Mouse (Mus musculus) limb, embryonic 12.5 days (tissue): ENCODE data around the gene Klf2. TPM values are rescaled to one million over a fixed set of nuclear protein-coding genes. Genes with fewer than 3 reads are reported as not detected.

Experiments used
- ATAC-seq: fragments of 200-750 bp; cut with Nextera tagmentation; 2 replicates; pipeline ENCODE4 v1.8.0; 2017; ENCODE audit warnings: low read depth, moderate TSS enrichment; ENCODE audit not compliant: insufficient number of reproducible peaks, insufficient read depth, low FRiP score, low TSS enrichment
- H3K27ac ChIP-seq: fragments of 300-500 bp; sonication (generic); 2 replicates; pipeline ENCODE4 v1.5.1; 2016; ENCODE audit warnings: mild to moderate bottlenecking, moderate library complexity
- H3K27me3 ChIP-seq: fragments of 300-500 bp; sonication (generic); 2 replicates; pipeline ENCODE4 v1.6.1; 2016; ENCODE audit warnings: mild to moderate bottlenecking, moderate library complexity
- H3K36me3 ChIP-seq: fragments of 300-500 bp; sonication (generic); 2 replicates; pipeline ENCODE4 v1.6.1; 2016; ENCODE audit warnings: mild to moderate bottlenecking, moderate library complexity
- H3K4me1 ChIP-seq: fragments of 300-500 bp; sonication (generic); replicated peaks from 2 replicates; pipeline ENCODE4 v1.6.1; 2016
- H3K4me2 ChIP-seq: fragments of 300-500 bp; sonication (generic); 2 replicates; pipeline ENCODE4 v1.6.1; 2016; ENCODE audit warnings: mild to moderate bottlenecking, moderate library complexity
- H3K4me3 ChIP-seq: fragments of 300-500 bp; sonication (generic); replicated peaks from 2 replicates; pipeline ENCODE4 v1.5.1; 2016; ENCODE audit warnings: mild to moderate bottlenecking
- H3K9ac ChIP-seq: fragments of 300-500 bp; sonication (generic); replicated peaks from 2 replicates; pipeline ENCODE4 v1.6.1; 2016; ENCODE audit warnings: mild to moderate bottlenecking, moderate library complexity
- H3K9me3 ChIP-seq: fragments of 300-500 bp; sonication (generic); 2 replicates; pipeline ENCODE4 v1.6.1; 2016; ENCODE audit warnings: mild to moderate bottlenecking, moderate library complexity
- WGBS: fragments of 180-500 bp; shearing (Covaris S2); methylation state at CpG from one replicate; pipeline ENCODE4 v1.1.7; 2016; 5-methylcytosine and 5-hydroxymethylcytosine counted together
- polyA plus RNA-seq: library from polyadenylated mRNA; unstranded; fragments of >200 nt; fragmentation: Nextera tagmentation; extraction: Ambion mirVana; gene quantifications from 2 replicates; pipeline ENCODE4 v1.2.1, GENCODE M21; 2016

The Klf2 gene
- polyA plus RNA-seq, 1 experiment from 2014 or later = 5.3 TPM

GRCm38 (mm10) chr8:72305210-72305905, 13.5 kb upstream of the Klf2 start, which contains the start of gene Gm10282:
Gm10282 (minus strand) TSS chr8:72305260.
- Histone ChIP-seq H3K4me1 (no peaks in the 10 kb centered on the region), H3K9ac (no peak within 1 kb of the TSS), H3K27me3 (0 out of 2 replicates have a peak, but pooled peaks cover 3% of the 10 kb centered on the region), H3K36me3 (no peaks in the 10 kb centered on the region), H3K4me2 (no peak within 1 kb of the TSS), H3K27ac (no peak within 1 kb of the TSS), H3K9me3 (no peaks in the 10 kb centered on the region), H3K4me3 (no peak within 1 kb of the TSS)
- no peak for ATAC-seq
- WGBS = 73% methylated on average over 16 of the region's 16 CpGs

DNA sequence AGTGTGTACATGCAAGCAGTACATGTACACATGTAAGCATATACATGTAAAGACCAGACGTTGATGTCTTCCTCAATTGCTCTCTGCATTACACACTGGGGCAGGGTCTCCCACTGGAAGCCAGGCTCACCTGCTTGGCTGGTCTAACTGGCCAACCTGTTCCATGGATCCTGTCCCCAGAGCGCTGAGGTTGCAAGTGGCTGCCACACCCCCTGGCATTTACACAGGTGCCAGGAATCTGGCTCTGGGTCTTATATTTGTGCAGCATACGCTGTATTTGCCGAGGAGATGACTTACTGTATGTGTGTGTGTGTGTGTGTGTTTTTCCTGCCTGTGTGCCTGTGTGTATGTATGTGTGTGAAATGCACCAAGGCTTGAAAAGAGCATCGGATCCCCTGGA, 11.9 kb upstream of the Klf2 start:
- H3K27me3 ChIP-seq = 0 out of 2 replicates have a peak, but pooled peaks cover 3% of the 10 kb centered on the region
- no peaks in the 10 kb centered on the region for H3K4me1 ChIP-seq
- no peak overlapping the region for H3K9ac ChIP-seq
- no peaks in the 10 kb centered on the region for H3K36me3 ChIP-seq
- H3K4me2 ChIP-seq = no peak overlapping the region
- no peak overlapping the region for H3K27ac ChIP-seq
- no peak for ATAC-seq
- 87% methylated on average over 5 of the region's 5 CpGs for WGBS
- H3K9me3 ChIP-seq = no peaks in the 10 kb centered on the region
- no peak overlapping the region for H3K4me3 ChIP-seq

DNA sequence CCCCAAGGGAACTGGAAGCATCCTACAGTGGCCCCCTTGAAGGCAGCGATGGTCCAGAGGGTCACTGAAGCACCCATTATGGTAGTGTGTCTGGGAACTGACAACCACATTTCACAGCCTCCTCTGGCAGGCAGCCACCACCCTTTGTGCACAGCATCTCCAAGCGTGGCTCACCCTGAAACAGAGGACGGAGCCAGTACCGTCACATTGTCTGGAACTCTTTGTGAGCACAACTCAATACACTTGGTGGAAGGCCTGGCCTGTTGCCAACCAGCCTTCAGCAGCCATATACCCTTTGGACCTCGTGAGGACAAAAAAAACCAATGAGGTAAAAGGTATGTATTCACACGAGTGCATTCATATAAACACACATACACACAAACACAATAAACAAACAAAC, 10.6 kb upstream of the Klf2 start:
- Histone ChIP-seq H3K27me3 (0 out of 2 replicates have a peak, but pooled peaks cover 3% of the 10 kb centered on the region), H3K36me3 (no peaks in the 10 kb centered on the region), H3K27ac (no peak overlapping the region), H3K9ac (no peak overlapping the region), H3K4me2 (no peak overlapping the region), H3K4me3 (no peak overlapping the region), H3K4me1 (no peaks in the 10 kb centered on the region), H3K9me3 (no peaks in the 10 kb centered on the region)
- ATAC-seq = no peak
- 73% methylated on average over 6 of the region's 6 CpGs for WGBS

DNA sequence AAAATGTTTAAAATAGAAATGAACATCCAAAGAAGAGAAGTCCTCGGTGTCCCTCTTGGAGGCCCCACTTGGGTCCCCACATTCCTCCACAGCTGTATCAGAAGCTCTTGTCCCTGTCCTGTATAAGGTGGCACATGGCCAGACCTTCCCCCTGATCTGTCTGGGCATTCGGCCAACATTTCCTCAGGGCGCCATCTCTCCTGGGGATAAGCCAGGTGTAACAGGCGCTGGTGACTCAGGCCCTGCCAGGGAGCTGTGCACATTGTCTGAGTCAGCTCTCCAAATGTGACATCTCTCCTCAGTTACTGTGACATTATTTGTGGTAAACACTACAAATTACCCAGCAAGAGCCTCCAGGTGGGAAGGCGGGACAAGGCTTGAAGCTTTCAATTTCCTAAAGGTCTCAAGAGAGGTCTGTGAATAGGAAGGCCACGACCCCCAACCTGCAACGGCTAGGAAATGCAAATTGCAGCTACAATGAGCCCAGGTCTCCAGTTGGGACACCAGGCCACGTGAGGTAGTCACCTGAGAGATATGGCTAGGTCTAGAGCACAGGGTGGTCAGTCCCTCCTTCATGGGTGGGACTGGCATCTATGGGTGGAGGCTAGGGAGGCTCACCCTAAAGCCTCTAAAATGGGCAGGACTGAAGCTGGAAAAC, 7.9 kb upstream of the Klf2 start:
- Histone ChIP-seq H3K27ac (no peak overlapping the region), H3K4me1 (no peaks in the 10 kb centered on the region), H3K4me3 (no peak overlapping the region), H3K9ac (no peak overlapping the region), H3K4me2 (no peak overlapping the region), H3K27me3 (0 out of 2 replicates have a peak, but pooled peaks cover 3% of the 10 kb centered on the region), H3K36me3 (no peaks in the 10 kb centered on the region), H3K9me3 (no peaks in the 10 kb centered on the region)
- 58% methylated on average over 8 of the region's 8 CpGs for WGBS
- ATAC-seq = no peak; the same call in 1 of the 2 replicates

DNA sequence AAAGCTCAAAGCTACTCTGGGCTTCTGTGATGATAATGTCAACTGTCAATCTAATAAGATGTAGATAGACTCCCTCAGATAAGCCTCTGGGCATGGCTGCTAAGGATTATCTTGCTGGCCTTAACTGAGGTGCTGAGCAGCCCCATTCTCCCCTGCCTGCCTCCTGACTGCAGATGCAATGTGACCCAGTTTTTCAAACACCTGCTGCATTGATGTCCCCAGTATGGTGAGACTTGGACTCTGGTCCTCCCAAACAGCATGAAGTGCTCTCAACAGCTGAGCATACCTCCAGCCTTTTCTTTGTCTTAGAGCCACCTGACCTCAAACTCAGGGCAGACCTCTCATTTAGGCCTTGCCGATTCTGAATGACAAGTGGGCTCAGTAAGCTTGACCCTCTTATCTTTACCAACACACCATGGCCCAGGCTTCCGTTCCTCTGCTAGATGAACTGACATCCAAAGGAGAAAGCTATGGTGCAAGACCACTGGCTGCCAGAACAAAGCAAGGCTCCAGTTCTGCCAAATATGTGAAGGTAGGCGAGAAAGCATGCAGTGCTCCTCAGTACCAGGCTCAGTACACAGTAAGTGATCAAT, 5.8 kb upstream of the Klf2 start:
- 79% methylated on average over 3 of the region's 3 CpGs for WGBS
- Histone ChIP-seq H3K27ac (no peak overlapping the region), H3K9ac (no peak overlapping the region), H3K4me2 (no peak overlapping the region), H3K36me3 (no peaks in the 10 kb centered on the region), H3K4me1 (no peaks in the 10 kb centered on the region), H3K27me3 (0 out of 2 replicates have a peak, but pooled peaks cover 9% of the 10 kb centered on the region), H3K9me3 (no peaks in the 10 kb centered on the region), H3K4me3 (no peak overlapping the region)
- ATAC-seq = no peak

- ATAC-seq = no peak
- no peak overlapping the region for H3K4me2 ChIP-seq
- peaks cover 13% of the 10 kb centered on the region for H3K4me1 ChIP-seq
- peaks cover 36% of the 10 kb centered on the region for H3K27me3 ChIP-seq
- H3K36me3 ChIP-seq = no peaks in the 10 kb centered on the region
- H3K4me3 ChIP-seq = no peak overlapping the region
- WGBS = 51% methylated on average over 10 of the region's 10 CpGs
- H3K9ac ChIP-seq = no peak overlapping the region
- no peaks in the 10 kb centered on the region for H3K9me3 ChIP-seq
- H3K27ac ChIP-seq = no peak overlapping the region
Observed at GRCm38 (mm10) chr8:72316053-72316695, 2.7 kb upstream of the Klf2 start.

GRCm38 (mm10) chr8:72317741-72318301, 1.0 kb upstream of the Klf2 start:
- H3K4me1 ChIP-seq = peaks cover 13% of the 10 kb centered on the region
- H3K27ac ChIP-seq = no peak overlapping the region
- H3K4me3 ChIP-seq = no peak overlapping the region
- no peaks in the 10 kb centered on the region for H3K9me3 ChIP-seq
- peaks cover 53% of the 10 kb centered on the region for H3K27me3 ChIP-seq
- WGBS = 45% methylated on average over 5 of the region's 5 CpGs
- H3K36me3 ChIP-seq = no peaks in the 10 kb centered on the region
- ATAC-seq = no peak
- H3K4me2 ChIP-seq = no peak overlapping the region
- H3K9ac ChIP-seq = no peak overlapping the region

GRCm38 (mm10) chr8:72319397-72319796, 564 bp downstream of the Klf2 start:
- peaks cover 13% of the 10 kb centered on the region for H3K4me1 ChIP-seq
- H3K27me3 ChIP-seq = peaks cover 64% of the 10 kb centered on the region
- H3K9me3 ChIP-seq = no peaks in the 10 kb centered on the region
- H3K4me2 ChIP-seq = peak overlapping the region; percentile 87
- H3K36me3 ChIP-seq = no peaks in the 10 kb centered on the region
- peak; percentile 1; the same call in 1 of the 2 replicates for ATAC-seq
- H3K9ac ChIP-seq = peak overlapping the region; percentile 60
- H3K4me3 ChIP-seq = peak overlapping the region; percentile 52
- H3K27ac ChIP-seq = no peak overlapping the region
- 2% methylated on average over 46 of the region's 48 CpGs for WGBS

DNA sequence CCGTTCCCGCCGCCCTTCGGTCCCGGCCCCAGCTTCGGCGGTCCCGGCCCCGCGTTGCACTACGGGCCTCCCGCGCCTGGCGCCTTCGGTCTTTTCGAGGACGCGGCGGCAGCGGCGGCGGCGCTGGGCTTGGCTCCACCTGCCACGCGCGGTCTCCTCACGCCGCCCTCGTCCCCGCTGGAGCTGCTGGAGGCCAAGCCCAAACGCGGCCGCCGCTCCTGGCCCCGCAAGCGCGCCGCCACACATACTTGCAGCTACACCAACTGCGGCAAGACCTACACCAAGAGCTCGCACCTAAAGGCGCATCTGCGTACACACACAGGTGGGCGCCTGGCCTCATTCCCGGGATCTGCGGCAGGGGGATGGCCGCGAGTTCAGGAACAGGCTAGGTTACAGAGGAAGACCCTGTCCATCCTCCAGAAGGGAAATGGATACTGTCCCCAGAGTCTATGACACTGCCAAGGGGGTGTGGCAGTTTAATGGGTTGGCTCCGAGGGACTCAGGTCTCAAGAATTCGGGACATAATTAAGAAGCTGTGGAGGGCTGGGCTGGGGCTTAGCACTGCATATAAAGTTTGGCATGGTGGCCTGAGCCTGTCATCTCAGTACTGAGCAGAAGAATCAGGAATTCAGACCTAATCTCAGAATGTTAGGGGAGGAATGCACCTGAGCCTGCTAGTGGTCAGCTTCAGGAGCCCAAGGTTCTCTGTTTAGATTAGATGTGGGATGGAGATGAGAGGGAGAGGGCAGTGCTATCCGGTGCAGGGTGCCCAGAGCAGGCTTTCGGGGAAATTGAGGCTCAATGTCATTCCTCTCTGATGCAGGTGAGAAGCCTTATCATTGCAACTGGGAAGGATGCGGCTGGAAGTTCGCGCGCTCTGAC, 1.3 kb downstream of the Klf2 start:
- ATAC-seq = no peak
- H3K9me3 ChIP-seq = no peaks in the 10 kb centered on the region
- H3K36me3 ChIP-seq = no peaks in the 10 kb centered on the region
- peaks cover 13% of the 10 kb centered on the region for H3K4me1 ChIP-seq
- H3K9ac ChIP-seq = peak overlapping the region; percentile 60; the same call in 1 of the 2 replicates
- H3K27ac ChIP-seq = no peak overlapping the region
- 8% methylated on average over 49 of the region's 55 CpGs for WGBS
- peak overlapping the region; percentile 87 for H3K4me2 ChIP-seq
- H3K27me3 ChIP-seq = peaks cover 66% of the 10 kb centered on the region
- peak overlapping the region; percentile 52 for H3K4me3 ChIP-seq

DNA sequence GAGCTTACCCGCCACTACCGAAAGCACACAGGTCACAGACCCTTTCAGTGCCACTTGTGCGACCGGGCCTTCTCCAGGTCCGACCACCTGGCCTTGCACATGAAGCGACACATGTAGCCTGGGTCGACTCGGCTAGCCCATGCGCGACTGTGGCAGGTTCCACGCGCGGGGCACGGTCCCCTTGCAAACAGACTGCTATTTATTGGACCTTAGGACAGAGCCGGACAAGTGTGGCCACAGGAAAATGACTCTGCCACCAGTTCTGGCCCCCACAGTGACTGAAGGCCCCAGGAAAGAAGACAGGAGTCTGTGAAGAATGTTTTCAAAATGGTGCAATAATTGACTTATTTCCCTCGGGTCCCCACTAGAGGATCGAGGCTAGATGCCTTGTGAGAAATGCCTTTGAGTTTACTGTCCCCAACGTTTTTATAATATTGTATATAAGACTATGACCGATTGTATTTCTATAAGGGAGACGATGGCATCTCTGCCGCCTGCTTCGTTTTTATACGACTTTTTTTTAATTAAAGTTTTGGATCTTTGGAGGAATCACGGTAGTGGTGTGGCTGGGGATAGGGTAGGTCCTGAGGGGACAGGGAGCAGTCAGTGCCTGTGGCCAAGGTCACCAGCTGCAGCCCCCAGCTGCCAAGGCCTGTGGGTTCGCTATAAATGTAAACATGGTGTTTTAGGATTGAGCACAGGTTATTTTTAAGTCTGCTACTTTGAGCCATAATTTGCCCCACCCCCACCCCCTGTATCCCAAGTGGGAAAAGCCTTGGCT, 2.2 kb downstream of the Klf2 start:
- Histone ChIP-seq H3K4me1 (peaks cover 13% of the 10 kb centered on the region), H3K27ac (no peak overlapping the region), H3K4me2 (peak overlapping the region; percentile 87), H3K9me3 (no peaks in the 10 kb centered on the region), H3K36me3 (no peaks in the 10 kb centered on the region), H3K9ac (no peak overlapping the region), H3K4me3 (peak overlapping the region; percentile 52), H3K27me3 (peaks cover 72% of the 10 kb centered on the region)
- ATAC-seq = no peak
- WGBS = 54% methylated on average over 25 of the region's 25 CpGs
